Mouse (Mus musculus) liver, postnatal 0 days (tissue): Measurements from ENCODE around the gene Gm49361.

ENCODE experiments used
- CTCF ChIP-seq: sonication (generic); IDR thresholded peaks from 2 replicates; pipeline ENCODE4 v1.5.1; 2016; ENCODE audit warnings: antibody characterized with exemption, low read depth
- EP300 ChIP-seq: IDR thresholded peaks from 2 replicates; pipeline ENCODE4 v1.6.1; 2016; ENCODE audit warnings: antibody characterized with exemption, low read depth, mild to moderate bottlenecking

- TF ChIP-seq CTCF = no peak
- TF ChIP-seq EP300 = no peak
Observed at GRCm38 (mm10) chr14:57686647-57687046, 59.3 kb downstream of the Gm49361 start.
